Mouse (Mus musculus): ENCODE data around the gene Hsf2.
"Not testable (repeated sequence)": the region's sequence is repeated elsewhere in the genome, so short reads cannot be mapped to it uniquely, and the experiment has no call there.

The Hsf2 gene

DNA sequence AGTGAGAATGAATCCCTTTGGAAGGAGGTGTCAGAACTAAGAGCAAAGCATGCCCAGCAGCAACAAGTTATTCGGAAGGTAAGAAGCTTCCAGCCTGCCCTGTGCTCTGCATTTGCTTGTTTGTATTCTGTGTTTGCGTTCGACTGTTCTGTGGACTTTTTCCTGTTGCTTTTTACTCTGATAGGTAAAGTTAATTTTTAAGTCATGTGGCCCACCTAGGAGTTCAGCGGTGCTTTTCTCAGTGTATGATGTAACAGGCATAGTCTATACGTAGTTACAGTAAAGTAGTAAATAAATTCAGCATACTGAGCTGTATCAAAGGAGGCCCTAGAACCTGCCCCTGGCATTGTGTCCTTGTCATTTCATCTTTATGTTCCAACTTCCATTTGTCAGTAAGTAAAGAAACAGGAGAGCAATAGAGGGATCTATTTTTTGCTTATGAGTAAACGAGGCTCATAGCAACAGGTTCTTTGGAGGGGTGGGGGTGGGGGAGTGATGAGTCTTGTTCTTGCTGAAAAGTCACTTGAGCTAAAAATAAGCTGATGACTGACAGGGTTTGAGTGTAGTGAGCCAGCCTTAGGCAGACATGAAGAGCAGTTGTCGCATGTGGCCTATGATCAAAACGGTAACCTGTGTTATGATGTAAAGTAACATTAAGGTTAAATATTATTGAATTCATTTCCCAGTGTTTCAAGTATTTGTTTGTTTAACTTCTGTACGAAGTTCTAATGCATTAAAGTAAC, 13.4 kb downstream of the Hsf2 start:
- Histone ChIP-seq H3K27me3 (ENCODE audit: insufficient read depth, low read length) (no peaks in the 10 kb centered on the region), H3K4me1 (replicated peaks; ENCODE audit: low read depth, low read length) (0 out of 2 replicates have a peak, but pooled peaks cover 3% of the 10 kb centered on the region), H3K36me3 (ENCODE audit: insufficient read depth, low read length) (peaks cover 59% of the 10 kb centered on the region), H3K4me3 (replicated peaks; ENCODE audit: low read length) (no peak overlapping the region), H3K9me3 (ENCODE audit: low read length) (no peaks in the 10 kb centered on the region)
- TF ChIP-seq POU5F1 (IDR thresholded peaks at IDR 0.05; ENCODE audit: borderline replicate concordance, low read length), result no peak
- no peak for TF ChIP-seq CTCF (conservative IDR thresholded peaks at IDR 0.05; ENCODE audit: low read length)
- no peak for TF ChIP-seq NANOG (IDR thresholded peaks at IDR 0.05; ENCODE audit: borderline replicate concordance, low read length)

DNA sequence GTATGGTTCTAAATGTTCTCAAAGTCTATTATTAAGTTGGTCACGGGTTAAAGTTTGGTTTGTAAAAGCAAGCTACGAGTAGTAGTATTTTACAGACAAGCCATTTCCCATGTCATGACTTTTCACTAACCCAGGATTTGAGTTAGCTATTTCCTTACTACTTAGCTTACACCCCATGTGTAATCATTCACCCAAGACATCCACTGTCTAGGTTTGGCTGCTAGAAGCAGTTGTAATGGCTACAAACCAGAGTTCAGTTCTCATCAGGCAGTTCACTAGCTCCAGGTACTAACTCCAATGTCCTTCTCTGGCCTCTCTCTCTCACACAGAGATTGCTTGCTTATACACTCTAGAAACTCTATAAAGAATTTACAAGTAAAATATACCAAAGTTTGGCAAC, 28.4 kb downstream of the Hsf2 start:
- TF ChIP-seq CTCF (conservative IDR thresholded peaks at IDR 0.05; ENCODE audit: low read length) (no peak), POU5F1 (IDR thresholded peaks at IDR 0.05; ENCODE audit: borderline replicate concordance, low read length) (no peak), NANOG (IDR thresholded peaks at IDR 0.05; ENCODE audit: borderline replicate concordance, low read length) (no peak)

DNA sequence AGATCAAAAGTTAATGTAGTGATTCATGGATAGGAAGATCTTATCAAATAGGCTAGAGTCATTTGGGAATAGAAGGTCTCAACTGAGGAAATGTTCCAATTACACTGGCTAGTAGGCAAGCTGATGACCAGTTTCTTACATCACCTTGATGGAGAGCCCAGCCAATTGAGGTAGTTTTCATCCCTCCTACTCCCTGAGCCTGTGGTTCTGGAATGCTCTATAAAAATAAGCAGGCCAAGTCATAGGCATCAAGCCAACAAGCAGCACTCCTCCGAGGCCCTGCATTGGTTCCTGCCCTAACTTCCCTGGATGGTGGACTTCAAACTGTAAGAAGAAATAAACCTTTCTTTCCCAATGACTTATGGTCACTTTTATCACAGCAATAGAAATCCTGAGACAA, 29.1 kb downstream of the Hsf2 start:
- no peak for TF ChIP-seq POU5F1 (IDR thresholded peaks at IDR 0.05; ENCODE audit: borderline replicate concordance, low read length)
- TF ChIP-seq CTCF (conservative IDR thresholded peaks at IDR 0.05; ENCODE audit: low read length), result no peak
- no peak for TF ChIP-seq NANOG (IDR thresholded peaks at IDR 0.05; ENCODE audit: borderline replicate concordance, low read length)
- no peaks in the 10 kb centered on the region for H3K27me3 ChIP-seq (ENCODE audit: insufficient read depth, low read length)
- no peaks in the 10 kb centered on the region for H3K4me1 ChIP-seq (replicated peaks; ENCODE audit: low read depth, low read length)
- no peaks in the 10 kb centered on the region for H3K9me3 ChIP-seq (ENCODE audit: low read length)
- H3K36me3 ChIP-seq (ENCODE audit: insufficient read depth, low read length), result peaks cover 92% of the 10 kb centered on the region
- H3K4me3 ChIP-seq (replicated peaks; ENCODE audit: low read length), result no peak overlapping the region

More for the DNA sequence above, 28.4 kb downstream of the Hsf2 start:
- Histone ChIP-seq H3K9me3 (ENCODE audit: low read length) (no peaks in the 10 kb centered on the region), H3K4me1 (replicated peaks; ENCODE audit: low read depth, low read length) (no peaks in the 10 kb centered on the region), H3K36me3 (ENCODE audit: insufficient read depth, low read length) (peaks cover 91% of the 10 kb centered on the region), H3K27me3 (ENCODE audit: insufficient read depth, low read length) (no peaks in the 10 kb centered on the region), H3K4me3 (replicated peaks; ENCODE audit: low read length) (no peak overlapping the region)

DNA sequence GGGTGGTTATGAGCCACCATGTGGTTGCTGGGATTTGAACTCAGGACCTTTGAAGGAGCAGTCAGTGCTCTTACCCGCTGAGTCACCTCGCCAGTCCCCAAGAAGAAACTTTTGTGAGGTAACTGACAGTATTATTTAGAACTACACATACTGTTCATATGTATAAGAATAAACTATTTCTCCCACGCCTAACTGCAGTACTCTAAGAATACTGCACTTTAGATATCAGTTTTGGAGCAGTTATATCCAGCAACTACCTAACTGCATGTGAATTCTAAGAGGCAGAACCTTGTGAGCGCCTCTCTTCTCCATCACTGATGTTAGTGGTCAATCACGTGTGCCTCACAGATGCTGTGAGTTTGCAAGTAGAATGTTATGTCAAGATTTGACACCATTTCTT, 40.3 kb downstream of the Hsf2 start:
- Histone ChIP-seq H3K27me3 (ENCODE audit: insufficient read depth, low read length) (no peaks in the 10 kb centered on the region), H3K36me3 (ENCODE audit: insufficient read depth, low read length) (peaks cover 58% of the 10 kb centered on the region), H3K4me3 (replicated peaks; ENCODE audit: low read length) (no peak overlapping the region), H3K9me3 (ENCODE audit: low read length) (no peaks in the 10 kb centered on the region), H3K4me1 (replicated peaks; ENCODE audit: low read depth, low read length) (peaks cover 30% of the 10 kb centered on the region)
- TF ChIP-seq NANOG (IDR thresholded peaks at IDR 0.05; ENCODE audit: borderline replicate concordance, low read length) (no peak), CTCF (conservative IDR thresholded peaks at IDR 0.05; ENCODE audit: low read length) (no peak), POU5F1 (IDR thresholded peaks at IDR 0.05; ENCODE audit: borderline replicate concordance, low read length) (no peak)

DNA sequence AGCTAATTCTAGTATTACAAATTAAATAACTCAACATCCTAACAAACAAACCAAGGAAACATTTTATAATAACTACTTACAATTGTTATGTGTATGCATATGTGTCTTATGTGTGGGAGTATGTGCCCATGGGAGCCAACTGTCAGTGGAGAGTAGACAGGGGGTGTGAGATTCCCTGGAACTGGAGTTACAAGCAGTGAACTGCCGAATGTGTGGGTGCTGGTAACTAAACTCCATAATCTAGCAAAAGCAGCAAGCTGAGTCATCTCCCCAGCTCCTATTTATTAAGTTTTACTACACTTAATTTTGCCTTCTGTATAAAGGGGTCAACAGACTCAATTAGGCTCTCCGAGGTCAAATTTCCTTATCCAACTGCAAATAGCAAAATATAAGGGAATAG, 44.9 kb downstream of the Hsf2 start:
- TF ChIP-seq POU5F1 (IDR thresholded peaks at IDR 0.05; ENCODE audit: borderline replicate concordance, low read length), result no peak
- TF ChIP-seq NANOG (IDR thresholded peaks at IDR 0.05; ENCODE audit: borderline replicate concordance, low read length), result no peak
- TF ChIP-seq CTCF (conservative IDR thresholded peaks at IDR 0.05; ENCODE audit: low read length), result no peak
- Histone ChIP-seq H3K4me1 (replicated peaks; ENCODE audit: low read depth, low read length) (peaks cover 30% of the 10 kb centered on the region), H3K36me3 (ENCODE audit: insufficient read depth, low read length) (peaks cover 18% of the 10 kb centered on the region), H3K27me3 (ENCODE audit: insufficient read depth, low read length) (no peaks in the 10 kb centered on the region), H3K4me3 (replicated peaks; ENCODE audit: low read length) (peak overlapping the region; percentile 96), H3K9me3 (ENCODE audit: low read length) (no peaks in the 10 kb centered on the region)

DNA sequence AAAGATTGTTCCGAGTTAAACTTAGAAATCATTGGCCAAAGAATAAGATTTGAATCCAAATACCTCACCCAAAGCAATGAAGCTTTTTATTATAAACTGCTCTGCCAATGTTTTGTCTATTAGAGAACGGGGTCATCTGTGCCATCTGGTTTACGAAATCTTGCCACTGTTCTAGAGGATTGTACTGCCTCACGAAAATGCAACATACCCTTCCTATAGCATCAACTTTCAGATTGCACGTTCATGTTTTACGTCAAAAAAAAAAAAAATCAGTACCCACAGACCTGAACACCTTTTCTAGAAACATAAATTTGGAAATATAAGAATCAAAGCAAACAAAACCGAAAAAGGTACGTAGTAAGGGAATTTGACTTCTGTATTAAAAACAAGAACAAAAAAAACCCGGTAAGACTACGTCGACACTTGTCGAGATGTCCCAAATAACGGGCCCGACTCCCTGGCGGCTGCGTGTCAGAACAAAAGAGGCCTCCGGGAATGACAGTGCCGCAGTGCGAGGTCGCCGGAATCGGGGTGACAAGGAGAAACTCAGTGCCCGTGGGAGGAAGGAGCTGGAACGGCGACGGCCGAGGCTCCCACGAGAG, 45.5 kb downstream of the Hsf2 start:
- H3K9me3 ChIP-seq (ENCODE audit: low read length), result no peaks in the 10 kb centered on the region
- peaks cover 30% of the 10 kb centered on the region for H3K4me1 ChIP-seq (replicated peaks; ENCODE audit: low read depth, low read length)
- peak overlapping the region; percentile 96 for H3K4me3 ChIP-seq (replicated peaks; ENCODE audit: low read length)
- no peak for TF ChIP-seq NANOG (IDR thresholded peaks at IDR 0.05; ENCODE audit: borderline replicate concordance, low read length)
- TF ChIP-seq POU5F1 (IDR thresholded peaks at IDR 0.05; ENCODE audit: borderline replicate concordance, low read length), result no peak
- TF ChIP-seq CTCF (conservative IDR thresholded peaks at IDR 0.05; ENCODE audit: low read length), result no peak
- peaks cover 11% of the 10 kb centered on the region for H3K36me3 ChIP-seq (ENCODE audit: insufficient read depth, low read length)
- H3K27me3 ChIP-seq (ENCODE audit: insufficient read depth, low read length), result no peaks in the 10 kb centered on the region

DNA sequence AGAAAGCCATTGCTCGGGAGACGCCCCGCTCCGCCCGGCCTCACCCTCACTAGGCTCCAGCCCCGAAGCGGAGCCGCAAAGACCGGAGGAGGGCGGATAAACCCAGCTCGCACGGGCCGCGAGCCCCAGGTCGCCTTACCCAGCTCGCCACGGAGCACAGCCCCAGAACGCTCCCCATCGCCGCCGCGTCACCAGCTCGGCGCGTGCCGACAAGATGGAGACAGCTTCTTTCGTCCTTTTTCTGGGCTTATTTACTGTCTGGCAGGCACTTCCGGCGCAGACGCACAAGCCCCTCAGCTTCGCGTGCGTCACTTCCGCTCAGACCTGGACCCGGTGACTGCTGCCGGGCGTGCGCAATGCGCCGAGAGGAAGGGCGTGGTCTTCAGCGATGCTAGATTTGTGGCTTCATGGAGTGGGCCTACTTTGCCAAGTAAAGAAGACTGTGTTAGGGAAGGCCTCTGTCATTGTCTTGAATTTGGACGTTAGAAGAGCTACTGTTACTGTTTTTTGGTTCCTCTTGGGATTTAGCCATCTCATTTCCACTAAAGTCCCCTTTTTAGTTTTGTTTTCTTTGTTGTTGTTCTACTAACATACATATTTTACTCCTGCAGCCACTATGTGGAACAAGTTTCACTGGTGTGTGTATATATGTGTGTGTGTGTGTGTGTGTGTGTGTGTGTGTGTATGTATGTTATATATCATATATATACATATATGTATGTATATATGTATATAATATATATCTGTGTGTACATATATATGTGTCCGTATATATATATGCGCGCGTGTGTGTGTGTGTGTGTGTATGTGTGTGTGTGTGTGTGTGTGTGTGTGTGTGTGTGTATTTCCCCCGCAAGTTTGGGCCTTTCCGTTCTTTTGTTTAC, 46.3 kb downstream of the Hsf2 start, which contains the start of gene Serinc1:
TSS of gene Serinc1 (minus strand) at position 313 of the 884 bp plus-strand sequence.
- Histone ChIP-seq H3K9me3 (ENCODE audit: low read length) (no peaks in the 10 kb centered on the region), H3K27me3 (ENCODE audit: insufficient read depth, low read length) (no peaks in the 10 kb centered on the region), H3K4me3 (replicated peaks; ENCODE audit: low read length) (peak within 1 kb of the TSS; percentile 96), H3K4me1 (replicated peaks; ENCODE audit: low read depth, low read length) (peaks cover 30% of the 10 kb centered on the region), H3K36me3 (ENCODE audit: insufficient read depth, low read length) (peaks cover 4% of the 10 kb centered on the region)
- TF ChIP-seq NANOG (IDR thresholded peaks at IDR 0.05; ENCODE audit: borderline replicate concordance, low read length), result no peak
- TF ChIP-seq CTCF (conservative IDR thresholded peaks at IDR 0.05; ENCODE audit: low read length), result no peak
- TF ChIP-seq POU5F1 (IDR thresholded peaks at IDR 0.05; ENCODE audit: borderline replicate concordance, low read length), result no peak

DNA sequence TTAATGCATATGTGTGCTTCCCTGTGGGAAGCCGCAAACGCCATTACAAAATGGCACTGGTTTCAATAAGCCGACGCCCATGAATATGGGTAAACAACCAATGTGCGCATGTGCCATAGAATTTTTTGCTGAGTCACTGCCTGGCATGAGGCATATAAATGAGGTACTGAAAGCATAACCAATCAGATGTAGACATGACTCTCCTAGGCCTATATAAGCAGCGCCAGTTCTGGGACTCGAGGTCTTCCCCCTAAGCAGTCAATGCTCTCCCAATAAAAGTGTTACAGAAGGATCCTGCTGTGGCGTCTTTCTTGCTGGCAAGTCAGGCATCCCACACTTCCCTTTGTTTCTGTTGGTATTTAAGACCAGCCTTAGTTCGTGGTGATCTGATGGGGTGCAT, 57.7 kb downstream of the Hsf2 start:
- H3K4me1 ChIP-seq (replicated peaks; ENCODE audit: low read depth, low read length); H3K9me3 ChIP-seq (ENCODE audit: low read length); H3K36me3 ChIP-seq (ENCODE audit: insufficient read depth, low read length); H3K27me3 ChIP-seq (ENCODE audit: insufficient read depth, low read length); H3K4me3 ChIP-seq (replicated peaks; ENCODE audit: low read length): not testable (repeated sequence)

Measured in E14TG2a.4 (cell line).